Mouse (Mus musculus): ENCODE measurements at regions not wholly inside any gene's neighbourhood (a gene's known extent, or its start where the extent isn't known, plus 50 kb on each side); places are given as distances from the start of the nearest gene placed in this dataset.
A peak's percentile ranks its signal among the peaks of the same experiment; 100 is the strongest.

DNA sequence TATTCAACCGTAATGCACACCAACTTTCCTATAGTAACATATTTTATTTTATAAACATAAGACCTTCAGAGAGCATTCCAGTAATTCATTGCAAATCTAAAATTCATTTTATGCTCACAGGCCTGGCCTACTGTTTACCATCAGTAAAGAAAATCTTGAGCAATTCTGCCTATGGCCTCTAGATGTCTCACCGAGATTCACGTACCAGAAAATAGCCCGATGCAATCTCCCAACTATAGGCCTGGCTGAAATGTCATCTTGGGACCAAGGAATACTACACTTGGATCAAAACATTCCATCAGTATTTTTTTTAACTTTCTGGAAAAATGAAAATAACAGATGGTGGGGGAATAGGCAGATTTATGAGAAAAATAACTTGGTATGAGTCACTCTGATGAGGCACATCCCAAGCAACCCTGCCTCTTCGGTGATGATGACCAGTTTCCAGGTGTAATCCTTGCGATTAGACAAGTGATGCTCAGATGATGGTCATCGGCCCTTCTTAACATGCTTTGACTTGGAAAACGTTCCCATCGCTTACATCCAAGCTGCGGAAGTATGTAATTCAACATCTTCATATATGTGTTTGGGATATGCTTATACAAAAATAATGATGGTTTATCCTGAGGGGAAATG, 439.9 kb downstream of the Nyap2 start:
- DNase-seq: no peak

DNA sequence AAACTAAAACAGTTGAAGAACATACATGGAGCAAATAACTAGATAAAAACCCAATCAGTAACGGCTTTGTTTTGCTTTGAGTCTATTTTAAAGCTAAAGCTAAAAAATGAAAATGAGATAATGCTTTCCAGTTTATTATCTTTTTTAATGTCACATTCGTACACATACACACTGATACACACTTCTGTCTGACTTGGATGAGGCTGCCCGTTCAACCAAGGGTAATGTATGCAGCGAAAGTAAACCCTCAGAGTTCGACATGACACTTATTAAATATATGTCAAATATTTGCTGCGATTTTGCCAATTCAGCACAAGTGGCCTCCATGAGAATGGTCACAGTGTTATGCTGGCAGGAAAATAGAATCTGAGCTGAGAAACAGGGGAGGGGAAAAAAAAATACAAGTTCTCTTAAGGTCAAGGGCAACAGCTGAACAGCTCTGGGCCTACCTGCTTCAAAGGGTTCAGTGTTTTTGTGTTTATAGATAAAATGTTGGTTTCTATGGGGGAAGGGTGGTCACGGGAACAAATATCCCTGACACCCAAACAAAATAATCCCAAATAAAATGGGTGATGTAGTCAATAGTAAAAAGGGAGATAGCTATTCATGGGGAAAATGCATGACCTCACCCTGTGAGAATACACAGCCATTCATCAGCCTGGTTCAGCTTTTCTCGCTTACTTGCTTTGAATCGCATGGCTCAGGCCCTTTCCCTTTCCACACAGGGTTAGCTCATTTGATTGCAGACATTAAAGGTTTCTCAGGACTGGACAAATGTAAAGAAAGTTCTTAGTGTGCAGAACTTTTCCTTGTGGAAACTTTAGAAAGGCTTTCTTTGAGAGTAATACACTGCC, 443.9 kb downstream of the Nyap2 start:
- no peak for DNase-seq

- no peak for DNase-seq
These were observed 446.2 kb downstream of the Nyap2 start for GRCm38 (mm10) chr1:81522929-81523328.

GRCm38 (mm10) chr1:81525821-81526220, 449.1 kb downstream of the Nyap2 start:
- no peak for DNase-seq

- DNase-seq: no peak
These were observed 461.1 kb downstream of the Nyap2 start for GRCm38 (mm10) chr1:81537836-81538235.

GRCm38 (mm10) chr1:81539591-81540311, 463.0 kb downstream of the Nyap2 start:
- DNase-seq: no peak

- no peak for DNase-seq
These were observed 472.2 kb downstream of the Nyap2 start for GRCm38 (mm10) chr1:81548906-81549305.

DNA sequence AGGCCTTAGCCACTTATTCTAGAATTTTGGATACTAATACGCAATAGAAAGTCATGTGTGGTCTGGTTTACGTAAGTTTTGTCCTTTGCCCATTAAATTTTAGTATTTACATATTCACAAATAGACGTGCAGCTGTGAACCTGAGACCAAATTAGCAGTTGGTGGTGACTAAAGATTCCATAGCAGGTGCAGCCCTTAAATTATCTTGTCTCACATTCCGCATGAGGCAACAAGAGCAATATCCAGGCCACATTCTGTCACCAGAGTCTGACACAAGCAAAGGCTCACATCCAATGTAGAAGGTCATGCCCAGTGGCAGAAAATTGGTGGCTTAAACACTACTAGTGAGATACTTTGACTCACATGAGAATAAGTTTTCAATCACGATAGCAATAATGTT, 473.0 kb downstream of the Nyap2 start:
- no peak for DNase-seq

GRCm38 (mm10) chr1:81552731-81553130, 476.0 kb downstream of the Nyap2 start:
- no peak for DNase-seq

- DNase-seq: no peak
These were observed 500.4 kb downstream of the Nyap2 start for GRCm38 (mm10) chr1:81576965-81577664.

GRCm38 (mm10) chr1:81577665-81578201, 501.0 kb downstream of the Nyap2 start:
- no peak for DNase-seq

GRCm38 (mm10) chr1:81581208-81581607, 504.5 kb downstream of the Nyap2 start:
- DNase-seq: no peak

GRCm38 (mm10) chr1:81587780-81588307, 511.1 kb downstream of the Nyap2 start:
- DNase-seq: no peak

- no peak for DNase-seq
These were observed 514.9 kb downstream of the Nyap2 start for GRCm38 (mm10) chr1:81591623-81592022.

GRCm38 (mm10) chr1:81593280-81594182, 516.8 kb downstream of the Nyap2 start:
- peak; percentile 39 for DNase-seq

- DNase-seq: no peak
These were observed 517.4 kb downstream of the Nyap2 start for GRCm38 (mm10) chr1:81594183-81594515.

DNA sequence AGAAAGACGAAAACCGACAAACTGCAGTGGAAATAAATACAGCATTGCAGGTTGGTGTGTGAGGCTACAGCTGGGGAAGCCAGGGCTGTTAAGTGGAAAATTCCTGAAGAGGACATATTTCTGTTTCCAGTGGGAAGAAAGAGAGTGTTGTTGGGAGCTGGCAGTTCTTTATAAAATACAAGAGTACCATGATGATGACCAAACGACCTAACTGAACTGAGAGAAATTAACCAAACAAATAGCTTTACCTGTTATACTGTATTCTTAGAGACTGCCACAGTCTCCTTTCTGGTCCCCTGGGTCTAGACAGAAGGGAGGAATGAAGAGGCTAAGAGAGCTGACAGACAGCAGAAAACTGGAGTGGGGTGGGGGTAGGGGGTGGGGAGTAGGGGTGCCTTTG, 517.9 kb downstream of the Nyap2 start:
- DNase-seq: no peak

GRCm38 (mm10) chr1:81608772-81609171, 532.0 kb downstream of the Nyap2 start:
- DNase-seq: no peak

GRCm38 (mm10) chr1:81618880-81619279, 542.1 kb downstream of the Nyap2 start:
- DNase-seq: no peak

- no peak for DNase-seq
These were observed 547.4 kb downstream of the Nyap2 start for GRCm38 (mm10) chr1:81624141-81624540.

DNA sequence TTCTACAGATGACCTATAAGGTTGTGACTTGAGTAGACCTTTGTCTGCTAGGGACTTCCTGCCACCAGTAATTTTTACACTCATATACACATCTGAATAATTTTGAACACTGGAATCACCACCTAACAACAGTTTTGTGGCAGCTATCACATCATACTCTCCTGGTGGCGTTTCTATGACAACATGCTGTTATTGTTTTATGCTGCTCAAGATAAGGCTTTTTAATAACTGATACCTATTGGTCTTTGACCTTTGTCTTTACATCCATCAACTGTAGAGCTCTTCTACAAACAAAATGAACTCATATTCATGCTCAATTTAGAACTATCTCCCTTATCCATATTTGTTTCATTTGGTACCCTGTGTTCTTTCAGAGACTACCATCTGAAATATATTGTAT, 556.0 kb downstream of the Nyap2 start:
- DNase-seq: no peak

DNA sequence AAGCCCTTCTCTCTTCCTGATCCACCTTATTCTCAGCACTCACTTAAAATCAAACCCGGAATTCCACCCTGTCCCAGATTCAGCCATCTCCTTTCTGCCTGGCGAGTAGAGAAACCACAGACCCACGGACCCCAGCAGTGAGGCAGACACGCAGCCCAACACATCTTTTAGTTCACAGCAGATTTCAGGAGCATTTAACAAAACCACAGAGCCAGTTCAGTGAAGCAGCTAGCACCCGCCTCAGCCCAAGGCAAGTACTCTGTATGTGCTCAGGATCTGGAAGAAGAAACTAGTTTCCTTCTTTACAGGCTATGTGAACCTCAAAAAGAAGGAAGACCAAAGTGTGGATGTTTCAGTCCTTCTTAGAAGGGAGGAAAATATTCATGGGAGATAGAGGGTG, 560.6 kb downstream of the Nyap2 start:
- DNase-seq: no peak

Data from cerebellum, adult 11-12 months (tissue).